Mouse (Mus musculus) forebrain, postnatal 0 days (tissue): ENCODE results near the gene Mtm1. TPM values are rescaled to one million over a fixed set of nuclear protein-coding genes. Genes with fewer than 3 reads are reported as not detected.

Experiments
- ATAC-seq: fragments of 200-750 bp; cut with Nextera tagmentation; 2 replicates; pipeline ENCODE4 v1.8.0; 2017; ENCODE audit warnings: mild to moderate bottlenecking, moderate library complexity
- DNase-seq: peaks from one replicate; pipeline ENCODE4 v3.0.0-alpha.2; 2015
- H3K27ac ChIP-seq: fragments of 300-500 bp; sonication (generic); 2 replicates; pipeline ENCODE4 v1.5.1; 2014; ENCODE audit warnings: low read depth, mild to moderate bottlenecking, antibody characterized with exemption, low read length, moderate library complexity, mixed read lengths
- H3K27me3 ChIP-seq: fragments of 300-500 bp; sonication (generic); 2 replicates; pipeline ENCODE4 v1.6.1; 2014; ENCODE audit warnings: mild to moderate bottlenecking, low read length, mixed read lengths; ENCODE audit not compliant: insufficient read depth
- H3K36me3 ChIP-seq: fragments of 300-500 bp; sonication (generic); 2 replicates; pipeline ENCODE4 v1.6.1; 2014; ENCODE audit warnings: mild to moderate bottlenecking, moderate library complexity; ENCODE audit not compliant: insufficient read depth
- H3K4me1 ChIP-seq: fragments of 300-500 bp; sonication (generic); 2 replicates; pipeline ENCODE4 v1.6.1; 2014; ENCODE audit warnings: antibody characterized with exemption; ENCODE audit not compliant: insufficient read depth
- H3K4me2 ChIP-seq: fragments of 300-500 bp; sonication (generic); 2 replicates; pipeline ENCODE4 v1.6.1; 2014; ENCODE audit warnings: low read depth, mild to moderate bottlenecking, moderate library complexity
- H3K4me3 ChIP-seq: fragments of 300-500 bp; sonication (generic); 2 replicates; pipeline ENCODE4 v1.5.1; 2014; ENCODE audit warnings: low read depth, low read length, mixed read lengths
- H3K9ac ChIP-seq: fragments of 300-500 bp; sonication (generic); 2 replicates; pipeline ENCODE4 v1.6.1; 2014; ENCODE audit warnings: mild to moderate bottlenecking
- H3K9me3 ChIP-seq: fragments of 300-500 bp; sonication (generic); 2 replicates; pipeline ENCODE4 v1.6.1; 2016; ENCODE audit warnings: low read length
- CTCF ChIP-seq: sonication (generic); IDR thresholded peaks from 2 replicates; pipeline ENCODE4 v1.5.1; 2016; ENCODE audit warnings: antibody characterized with exemption, control low read depth, low read depth
- WGBS: fragments of 180-500 bp; shearing (Covaris S2); extraction: QIAGEN DNeasy Blood & Tissue Kit; methylation state at CpG from one replicate; pipeline ENCODE4 v1.1.7; 2014; 5-methylcytosine and 5-hydroxymethylcytosine counted together
- polyA plus RNA-seq: library from polyadenylated mRNA; unstranded; fragments of >200 nt; fragmentation: Nextera tagmentation; extraction: Ambion mirVana; gene quantifications from 2 replicates; pipeline ENCODE4 v1.2.1, GENCODE M21; 2015
- total RNA-seq: library from RNA; depleted of rRNA; stranded (reverse); fragments of >200 nt; gene quantifications from 2 replicates; pipeline ENCODE4 v1.2.3, GENCODE M21; 2014

Gene Mtm1
- total and polyA plus RNA-seq, 2 experiments from 2014 or later = 3.4 to 6.1 TPM

DNA sequence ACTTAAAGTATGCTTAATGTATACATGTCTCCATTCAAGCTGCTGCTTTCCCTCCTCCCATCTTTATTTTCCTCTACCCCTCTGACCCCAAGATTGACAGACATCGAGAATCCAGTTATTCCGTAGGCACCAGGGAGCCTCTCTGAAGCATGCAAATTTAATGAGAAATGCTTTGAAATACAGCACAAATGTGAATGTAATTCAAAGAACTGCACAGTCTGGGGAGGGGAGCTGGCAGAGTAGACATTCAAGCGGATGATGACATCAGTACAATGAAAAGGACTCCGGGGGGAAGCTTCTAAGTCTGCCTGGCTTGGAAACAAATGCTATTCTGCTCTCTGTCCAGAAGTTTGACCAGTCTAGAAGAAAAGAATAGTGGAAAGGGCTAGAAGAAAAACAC is 2.3 kb downstream of the Mtm1 start:
- DNase-seq = peak; percentile 4

DNA sequence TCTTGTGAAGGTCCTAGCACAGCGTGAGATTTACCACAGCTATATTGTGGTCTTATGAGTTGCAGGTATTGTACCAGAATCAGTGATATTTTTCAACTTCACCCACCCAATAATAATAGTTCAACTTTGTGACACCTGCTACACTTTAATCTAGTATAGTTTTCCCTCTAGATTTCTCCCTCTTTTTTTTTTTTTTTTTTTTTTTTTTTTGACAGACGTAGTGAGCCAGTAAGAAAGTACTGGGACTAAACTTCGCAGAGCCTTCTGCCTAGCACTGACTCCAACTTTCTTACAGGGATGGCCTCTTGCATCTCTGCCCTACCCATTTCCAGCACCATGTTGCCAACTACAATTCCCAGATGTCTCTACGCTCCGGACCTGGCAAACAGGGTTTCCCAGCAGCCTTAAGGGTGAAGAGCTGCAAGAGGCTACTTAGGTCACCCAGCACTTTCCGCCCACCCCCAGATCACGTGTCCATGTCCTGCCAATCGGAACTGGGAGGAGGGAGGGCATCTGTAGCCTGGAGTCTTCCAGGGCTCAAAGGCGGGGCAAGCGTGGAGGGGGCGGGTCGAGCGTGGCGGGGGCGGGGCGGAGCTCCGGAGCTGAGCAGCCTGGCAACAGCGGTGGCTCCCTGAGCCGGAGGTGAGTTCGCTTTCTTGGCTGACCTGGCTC is 4.0 kb downstream of the Mtm1 start:
- ATAC-seq = peak; percentile 97
- Histone ChIP-seq H3K4me3 (peak overlapping the region; percentile 47), H3K27ac (no peak overlapping the region), H3K4me1 (no peaks in the 10 kb centered on the region), H3K36me3 (no peaks in the 10 kb centered on the region), H3K4me2 (peak overlapping the region; percentile 62), H3K9ac (peak overlapping the region; percentile 49), H3K9me3 (no peaks in the 10 kb centered on the region), H3K27me3 (no peaks in the 10 kb centered on the region)
- no peak for TF ChIP-seq CTCF
- 31% methylated on average over 20 of the region's 20 CpGs for whole genome bisulfite sequencing
- peak; percentile 74 for DNase-seq

More for the DNA sequence above, 2.3 kb downstream of the Mtm1 start:
- Histone ChIP-seq H3K4me1 (no peaks in the 10 kb centered on the region), H3K27me3 (no peaks in the 10 kb centered on the region), H3K4me3 (no peak overlapping the region), H3K9me3 (no peaks in the 10 kb centered on the region), H3K27ac (no peak overlapping the region), H3K4me2 (no peak overlapping the region), H3K9ac (no peak overlapping the region), H3K36me3 (no peaks in the 10 kb centered on the region)
- ATAC-seq = no peak
- no peak for TF ChIP-seq CTCF
- WGBS = 38% methylated on average over 4 of the region's 4 CpGs

DNA sequence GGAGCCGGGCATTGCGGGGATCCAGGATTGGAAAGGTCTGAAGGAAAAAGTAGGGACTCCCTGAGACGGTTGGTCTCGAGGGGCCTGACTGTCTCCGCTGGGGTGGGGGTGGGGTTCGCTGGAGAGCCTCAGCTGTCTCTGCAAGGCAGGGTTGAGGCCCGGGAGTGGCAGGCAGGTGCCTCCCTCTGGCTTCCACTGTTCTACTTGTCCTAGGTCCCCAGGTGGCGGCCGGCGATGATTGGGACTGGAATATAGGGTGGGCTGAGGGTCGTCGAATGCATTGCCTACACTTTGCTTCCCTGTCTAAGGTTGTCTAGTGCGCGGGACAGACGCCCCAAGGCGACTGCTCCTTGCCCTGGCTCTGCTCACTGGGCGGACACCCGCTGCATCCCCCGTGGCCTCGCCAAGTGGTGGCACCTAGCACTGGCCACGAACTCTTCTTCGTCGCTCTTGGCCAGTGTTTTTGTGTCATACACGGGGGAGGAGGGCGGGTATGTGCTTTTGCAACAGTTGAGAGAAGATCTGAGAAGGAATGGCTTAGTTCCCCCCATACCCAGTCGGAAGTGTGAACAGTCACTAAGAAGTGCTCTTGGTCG is 4.6 kb downstream of the Mtm1 start:
- Histone ChIP-seq H3K4me1 (no peaks in the 10 kb centered on the region), H3K36me3 (no peaks in the 10 kb centered on the region), H3K27me3 (no peaks in the 10 kb centered on the region), H3K9ac (peak overlapping the region; percentile 49), H3K4me3 (peak overlapping the region; percentile 47), H3K9me3 (no peaks in the 10 kb centered on the region), H3K27ac (no peak overlapping the region), H3K4me2 (peak overlapping the region; percentile 62)
- 22% methylated on average over 27 of the region's 27 CpGs for WGBS
- ATAC-seq = peak; percentile 75
- no peak for TF ChIP-seq CTCF
- DNase-seq = no peak

DNA sequence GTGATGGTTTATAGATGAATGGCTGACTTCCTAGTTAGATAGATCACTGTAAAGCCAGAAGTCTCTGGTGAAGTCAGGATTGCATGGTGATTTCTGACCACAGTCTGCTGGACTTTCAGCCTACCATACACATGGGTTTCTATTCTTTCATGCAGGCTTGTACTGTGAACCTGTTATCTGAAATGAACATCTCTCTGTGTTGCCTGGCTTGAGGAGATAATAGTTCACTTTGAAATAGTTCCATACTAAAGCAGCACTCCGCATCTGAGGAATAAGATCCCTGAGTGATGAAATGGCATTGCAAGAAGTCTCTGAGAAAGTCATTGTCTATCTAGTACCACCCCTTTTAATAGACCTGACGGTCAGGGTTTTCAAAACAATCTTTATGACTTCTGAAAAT is 6.3 kb downstream of the Mtm1 start:
- H3K4me2 ChIP-seq = no peak overlapping the region
- H3K27ac ChIP-seq = no peak overlapping the region
- H3K9ac ChIP-seq = no peak overlapping the region
- DNase-seq (no peak), ATAC-seq (no peak)
- TF ChIP-seq CTCF = no peak
- H3K36me3 ChIP-seq = no peaks in the 10 kb centered on the region
- H3K4me3 ChIP-seq = no peak overlapping the region
- H3K4me1 ChIP-seq = no peaks in the 10 kb centered on the region
- H3K9me3 ChIP-seq = no peaks in the 10 kb centered on the region
- 86% methylated on average over 2 of the region's 2 CpGs for WGBS
- no peaks in the 10 kb centered on the region for H3K27me3 ChIP-seq

DNA sequence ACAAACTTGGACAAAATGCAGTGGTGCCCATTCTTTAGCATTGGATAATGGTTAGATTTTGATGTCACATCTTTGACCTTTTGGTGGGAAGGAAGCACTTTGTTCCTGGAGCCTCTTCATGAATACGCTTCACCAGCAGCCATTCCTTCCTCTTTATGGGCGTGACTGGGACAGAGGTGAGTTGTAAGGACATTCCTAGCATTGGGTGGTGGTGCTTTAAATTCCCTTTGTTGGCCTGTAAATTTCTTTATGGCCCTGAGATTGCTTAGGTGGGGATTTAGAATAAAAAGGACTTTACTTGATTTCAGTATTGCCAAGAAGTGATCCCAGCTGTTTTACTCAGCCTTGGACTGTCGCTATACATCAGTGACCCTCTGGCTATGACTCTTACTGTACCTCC is 8.3 kb downstream of the Mtm1 start:
- Histone ChIP-seq H3K27ac (no peak overlapping the region), H3K9ac (no peak overlapping the region), H3K9me3 (no peaks in the 10 kb centered on the region), H3K4me1 (no peaks in the 10 kb centered on the region), H3K4me3 (no peak overlapping the region), H3K27me3 (no peaks in the 10 kb centered on the region), H3K4me2 (no peak overlapping the region), H3K36me3 (no peaks in the 10 kb centered on the region)
- TF ChIP-seq CTCF = no peak
- ATAC-seq = no peak
- WGBS = 91% methylated on average over 3 of the region's 3 CpGs
- DNase-seq = no peak

DNA sequence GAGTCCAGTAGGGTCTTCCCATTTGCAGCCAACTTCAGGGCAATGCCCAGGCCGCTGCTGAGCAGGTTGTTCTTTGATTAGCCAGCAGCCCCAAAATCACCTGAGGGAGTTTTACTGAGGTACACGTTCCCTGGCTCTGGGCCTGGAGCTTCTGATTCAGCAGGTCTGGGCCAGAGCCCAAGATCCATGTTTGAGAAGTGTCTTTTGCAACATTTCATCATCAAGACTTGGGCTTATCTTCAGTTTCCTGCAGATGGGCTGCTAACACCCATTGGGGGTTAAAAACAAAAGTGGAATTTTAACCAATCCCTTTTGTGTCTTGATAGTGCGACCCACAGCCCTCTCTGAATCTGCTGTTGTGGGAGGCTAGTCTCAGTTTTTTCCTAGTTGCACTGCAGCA is 10.3 kb downstream of the Mtm1 start:
- ATAC-seq = no peak
- WGBS = 58% methylated on average over 3 of the region's 3 CpGs
- H3K4me3 ChIP-seq = no peak overlapping the region

DNA sequence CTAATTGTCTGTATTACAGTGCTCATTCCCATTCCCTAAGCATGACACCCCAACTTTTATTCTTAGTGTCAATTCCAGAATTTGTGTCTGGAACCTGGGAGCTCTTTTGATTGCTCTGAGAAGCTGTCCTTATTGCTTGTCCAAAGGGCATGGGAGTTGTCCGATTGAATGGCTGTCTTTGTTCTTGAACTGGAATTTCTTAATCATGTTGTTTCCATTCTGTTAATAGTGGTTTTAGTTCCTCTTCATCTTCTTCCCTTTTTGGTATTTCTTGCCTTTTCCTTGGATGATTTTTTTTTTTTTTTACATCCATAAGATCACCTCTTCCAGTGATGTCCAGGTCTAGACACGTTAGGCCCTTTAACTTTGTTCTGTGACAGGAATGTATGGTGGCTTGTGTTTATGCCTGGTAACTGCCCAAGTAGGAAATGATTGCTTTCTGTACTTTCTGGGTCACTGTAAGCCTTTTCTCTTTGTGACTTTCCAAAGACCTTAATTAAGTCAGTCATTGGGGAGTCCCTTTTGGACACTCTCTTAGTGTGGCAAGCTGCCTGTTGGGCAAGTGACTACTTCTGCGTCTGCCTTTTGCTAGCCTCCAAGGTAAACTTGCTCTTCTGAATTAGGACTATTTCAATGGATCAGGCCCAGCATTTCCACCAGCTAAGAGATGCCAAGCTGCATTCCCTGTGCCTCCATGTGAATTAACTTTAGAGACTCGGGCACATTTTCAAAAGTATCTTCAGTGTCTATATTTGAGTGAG is 12.3 kb downstream of the Mtm1 start:
- Histone ChIP-seq H3K9ac (no peak overlapping the region), H3K4me2 (no peak overlapping the region), H3K27ac (no peak overlapping the region), H3K4me1 (no peaks in the 10 kb centered on the region), H3K36me3 (no peaks in the 10 kb centered on the region), H3K4me3 (no peak overlapping the region), H3K27me3 (no peaks in the 10 kb centered on the region), H3K9me3 (no peaks in the 10 kb centered on the region)
- 82% methylated on average over 4 of the region's 4 CpGs for WGBS
- TF ChIP-seq CTCF = no peak
- DNase-seq (no peak), ATAC-seq (no peak)

More for the DNA sequence above, 10.3 kb downstream of the Mtm1 start:
- H3K9ac ChIP-seq = no peak overlapping the region
- no peak overlapping the region for H3K27ac ChIP-seq
- no peaks in the 10 kb centered on the region for H3K36me3 ChIP-seq
- TF ChIP-seq CTCF = no peak
- no peaks in the 10 kb centered on the region for H3K9me3 ChIP-seq
- no peaks in the 10 kb centered on the region for H3K4me1 ChIP-seq
- H3K4me2 ChIP-seq = no peak overlapping the region
- no peaks in the 10 kb centered on the region for H3K27me3 ChIP-seq
- no peak for DNase-seq
